ENCODE assay signal across 8 mouse cellular contexts in the genomic region with DNA sequence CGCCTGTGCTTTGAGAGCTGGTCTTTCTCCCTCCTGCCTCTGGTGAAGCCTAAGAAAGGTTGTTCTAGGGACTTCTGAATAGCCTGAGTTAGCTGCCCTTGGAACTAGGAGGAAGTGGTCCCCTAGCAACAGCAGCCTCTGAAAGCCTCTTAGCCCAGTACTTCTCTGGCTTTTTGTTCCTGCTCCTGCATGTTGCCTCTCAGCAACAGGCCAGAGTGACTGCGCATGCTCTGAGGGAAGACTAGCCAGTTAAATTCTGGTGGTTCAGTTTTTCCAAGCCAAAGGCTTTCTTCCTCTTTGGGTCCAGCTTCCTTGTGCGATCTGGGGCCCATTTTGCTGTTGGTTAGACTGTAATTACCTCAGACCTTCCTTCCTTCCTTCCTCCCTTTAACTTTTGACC.
DNase-seq lines count a peak whose midpoint lies in the region; ATAC-seq lines count a peak whose summit lies in the region.
"Had no signal": no experiment of that assay in that cellular context is flagged by ENCODE, and none has a peak within 500 bp of the region (broad histone marks: within the 10 kb centered on the region; RNA-seq: fewer than 3 reads in every experiment).

No protein-coding gene starts in this region.

- WGBS in midbrain, embryonic 14.5 days = 64% methylated on average over 3 of the region's 3 CpGs
- 52% methylated on average over 3 of the region's 3 CpGs for WGBS in midbrain, embryonic 13.5 days
- 60% methylated on average over 3 of the region's 3 CpGs for WGBS in midbrain, embryonic 15.5 days
- WGBS in limb, embryonic 10.5 days = 79% methylated on average over 3 of the region's 3 CpGs

- no peaks in the 10 kb centered on the region for H3K9me3 ChIP-seq in midbrain, embryonic 14.5 days (ENCODE audit: control insufficient read depth, low read length)
- no peaks in the 10 kb centered on the region for H3K9me3 ChIP-seq in midbrain, embryonic 13.5 days
- H3K9me3 ChIP-seq in midbrain, embryonic 15.5 days = no peaks in the 10 kb centered on the region
- no peaks in the 10 kb centered on the region for H3K9me3 ChIP-seq in limb, embryonic 10.5 days (replicated peaks)

- peak; percentile 50 for DNase-seq in midbrain, embryonic 14.5 days
- peak; percentile 39 to 64 for DNase-seq in heart, adult 9 months (ENCODE audit: low spot score in 2 of 2)
- peak; percentile 44 to 57 for DNase-seq in layer of hippocampus, postnatal 36 days
- DNase-seq in embryo, embryonic 11 days = no peak
- DNase-seq in limb, embryonic 10.5 days (ENCODE audit: low spot score) = no peak

- H3K27me3 ChIP-seq in midbrain, embryonic 14.5 days (ENCODE audit: control insufficient read depth, insufficient read depth, low read length) = no peaks in the 10 kb centered on the region
- H3K27me3 ChIP-seq in midbrain, embryonic 13.5 days = no peaks in the 10 kb centered on the region
- H3K27me3 ChIP-seq in midbrain, embryonic 15.5 days (replicated peaks) = no peaks in the 10 kb centered on the region
- H3K27me3 ChIP-seq in limb, embryonic 10.5 days (ENCODE audit: low read depth, poor library complexity, severe bottlenecking) = no peaks in the 10 kb centered on the region

- no peak overlapping the region for H3K9ac ChIP-seq in midbrain, embryonic 14.5 days (replicated peaks; ENCODE audit: low read length)
- H3K9ac ChIP-seq in midbrain, embryonic 13.5 days (replicated peaks) = no peak overlapping the region
- H3K9ac ChIP-seq in midbrain, embryonic 15.5 days = no peak overlapping the region

- no peak overlapping the region for H3K4me2 ChIP-seq in midbrain, embryonic 14.5 days (ENCODE audit: low read length)
- H3K4me2 ChIP-seq in midbrain, embryonic 13.5 days (replicated peaks) = no peak overlapping the region
- no peak overlapping the region for H3K4me2 ChIP-seq in midbrain, embryonic 15.5 days

- no peaks in the 10 kb centered on the region for H3K4me1 ChIP-seq in midbrain, embryonic 14.5 days (ENCODE audit: control insufficient read depth, insufficient read depth, low read length)
- H3K4me1 ChIP-seq in midbrain, embryonic 13.5 days (replicated peaks) = no peaks in the 10 kb centered on the region
- H3K4me1 ChIP-seq in midbrain, embryonic 15.5 days = no peaks in the 10 kb centered on the region
- H3K4me1 ChIP-seq in limb, embryonic 10.5 days = no peaks in the 10 kb centered on the region

- ATAC-seq in midbrain, embryonic 14.5 days (ENCODE audit: low FRiP score, low TSS enrichment) = no peak
- no peak for ATAC-seq in midbrain, embryonic 13.5 days
- ATAC-seq in midbrain, embryonic 15.5 days (replicated peaks) = peak; percentile 54; the same call in 1 of the 2 replicates

- no peak overlapping the region for H3K27ac ChIP-seq in midbrain, embryonic 14.5 days (replicated peaks; ENCODE audit: low read depth, low read length)
- no peak overlapping the region for H3K27ac ChIP-seq in midbrain, embryonic 13.5 days
- H3K27ac ChIP-seq in midbrain, embryonic 15.5 days = no peak overlapping the region
- H3K27ac ChIP-seq in limb, embryonic 10.5 days = no peak overlapping the region
- H3K27ac ChIP-seq: left cerebral cortex, adult 2 months had no signal

- H3K4me3 ChIP-seq in midbrain, embryonic 14.5 days (replicated peaks; ENCODE audit: low read depth, low read length) = no peak overlapping the region
- no peak overlapping the region for H3K4me3 ChIP-seq in midbrain, embryonic 13.5 days (replicated peaks)
- no peak overlapping the region for H3K4me3 ChIP-seq in midbrain, embryonic 15.5 days
- no peak overlapping the region for H3K4me3 ChIP-seq in limb, embryonic 10.5 days
- H3K4me3 ChIP-seq: left cerebral cortex, adult 2 months had no signal

- no peaks in the 10 kb centered on the region for H3K36me3 ChIP-seq in midbrain, embryonic 14.5 days (ENCODE audit: control insufficient read depth, insufficient read depth, low read length)
- H3K36me3 ChIP-seq in midbrain, embryonic 13.5 days = no peaks in the 10 kb centered on the region
- H3K36me3 ChIP-seq in midbrain, embryonic 15.5 days (replicated peaks) = no peaks in the 10 kb centered on the region
- no peaks in the 10 kb centered on the region for H3K36me3 ChIP-seq in limb, embryonic 10.5 days

Comparison
In these comparisons a context has a peak if more than half of its experiments do, and no peak if none do; other contexts are left out.
1. DNase-seq: peak in midbrain, embryonic 14.5 days (single experiment), heart, adult 9 months (2 of 2) and layer of hippocampus, postnatal 36 days (2 of 2); none in embryo, embryonic 11 days (single experiment) and limb, embryonic 10.5 days (single experiment).